Mouse (Mus musculus): Measurements from ENCODE around the gene Psmd4. TPM values are rescaled to one million over a fixed set of nuclear protein-coding genes. Genes with fewer than 3 reads are reported as not detected.
"Not testable (repeated sequence)": the region's sequence is repeated elsewhere in the genome, so short reads cannot be mapped to it uniquely, and the experiment has no call there.

The Psmd4 gene
- total RNA-seq, 2 experiments from 2014 or later = 158 to 160 TPM

- DNase-seq (ENCODE audit: low spot score in 2 of 2) = no peak
- Histone ChIP-seq H3K27ac (no peak overlapping the region), H3K4me3 (no peak overlapping the region)
- no peak for TF ChIP-seq CTCF (conservative IDR thresholded peaks at IDR 0.05)
These were observed 4.1 kb upstream of the Psmd4 start for GRCm38 (mm10) chr3:95046462-95047057.

GRCm38 (mm10) chr3:95043251-95043650, 837 bp upstream of the Psmd4 start:
- Histone ChIP-seq H3K27ac (no peak overlapping the region; the same call in 1 of the 2 replicates), H3K4me3 (no peak overlapping the region)
- DNase-seq (ENCODE audit: low spot score in 2 of 2) = no peak
- TF ChIP-seq CTCF (conservative IDR thresholded peaks at IDR 0.05) = no peak

GRCm38 (mm10) chr3:95042838-95043229, 420 bp upstream of the Psmd4 start:
- H3K27ac ChIP-seq = peak overlapping the region; percentile 91
- DNase-seq (ENCODE audit: low spot score in 2 of 2) = no peak
- no peak for TF ChIP-seq CTCF (conservative IDR thresholded peaks at IDR 0.05)
- peak overlapping the region; percentile 89 for H3K4me3 ChIP-seq

- no peak for TF ChIP-seq CTCF (conservative IDR thresholded peaks at IDR 0.05)
- DNase-seq (ENCODE audit: low spot score in 2 of 2) = no peak
- peak overlapping the region; percentile 89 for H3K4me3 ChIP-seq
- peak overlapping the region; percentile 91 for H3K27ac ChIP-seq
These were observed 789 bp downstream of the Psmd4 start for GRCm38 (mm10) chr3:95041625-95042024.

- Histone ChIP-seq H3K4me3 (no peak overlapping the region), H3K27ac (peak overlapping the region; percentile 21; the same call in 1 of the 2 replicates)
- DNase-seq (ENCODE audit: low spot score in 2 of 2) = no peak
- peak; percentile 62 for TF ChIP-seq CTCF (conservative IDR thresholded peaks at IDR 0.05)
These were observed 12.5 kb downstream of the Psmd4 start for GRCm38 (mm10) chr3:95029953-95030352.

- not testable (repeated sequence) for H3K4me3 ChIP-seq; DNase-seq (ENCODE audit: low spot score in 2 of 2)
- peak overlapping the region; percentile 40; the same call in 1 of the 2 replicates for H3K27ac ChIP-seq
- TF ChIP-seq CTCF (conservative IDR thresholded peaks at IDR 0.05) = peak; percentile 63
These were observed 13.1 kb downstream of the Psmd4 start for GRCm38 (mm10) chr3:95029291-95029827.

GRCm38 (mm10) chr3:95028603-95029002, 13.8 kb downstream of the Psmd4 start:
- TF ChIP-seq CTCF (conservative IDR thresholded peaks at IDR 0.05) = no peak
- no peak for DNase-seq (ENCODE audit: low spot score in 2 of 2)
- peak overlapping the region; percentile 88 for H3K27ac ChIP-seq
- no peak overlapping the region for H3K4me3 ChIP-seq

GRCm38 (mm10) chr3:95027701-95028100, 14.7 kb downstream of the Psmd4 start:
- no peak for TF ChIP-seq CTCF (conservative IDR thresholded peaks at IDR 0.05)
- peak overlapping the region; percentile 88 for H3K27ac ChIP-seq

GRCm38 (mm10) chr3:95027057-95027645, 15.3 kb downstream of the Psmd4 start:
- no peak for TF ChIP-seq CTCF (conservative IDR thresholded peaks at IDR 0.05)

More at GRCm38 (mm10) chr3:95027701-95028100, 14.7 kb downstream of the Psmd4 start:
- peak; percentile 83 to 88 for DNase-seq (ENCODE audit: low spot score in 2 of 2)
- H3K4me3 ChIP-seq = no peak overlapping the region

GRCm38 (mm10) chr3:95025202-95025601, 17.2 kb downstream of the Psmd4 start:
- no peak overlapping the region for H3K4me3 ChIP-seq
- no peak for TF ChIP-seq CTCF (conservative IDR thresholded peaks at IDR 0.05)
- H3K27ac ChIP-seq = peak overlapping the region; percentile 88
- no peak for DNase-seq (ENCODE audit: low spot score in 2 of 2)

More at GRCm38 (mm10) chr3:95027057-95027645, 15.3 kb downstream of the Psmd4 start:
- peak in 1 of 2 experiments; percentile 37 for DNase-seq (ENCODE audit: low spot score in 2 of 2)
- no peak overlapping the region for H3K4me3 ChIP-seq
- H3K27ac ChIP-seq = peak overlapping the region; percentile 88

- TF ChIP-seq CTCF (conservative IDR thresholded peaks at IDR 0.05) = no peak
- H3K27ac ChIP-seq = peak overlapping the region; percentile 88; the same call in 1 of the 2 replicates
- no peak for DNase-seq (ENCODE audit: low spot score in 2 of 2)
These were observed 17.9 kb downstream of the Psmd4 start for GRCm38 (mm10) chr3:95024551-95024950.

GRCm38 (mm10) chr3:95020956-95021355, 21.5 kb downstream of the Psmd4 start:
- not testable (repeated sequence) for H3K27ac ChIP-seq; H3K4me3 ChIP-seq; DNase-seq (ENCODE audit: low spot score in 2 of 2)

More at GRCm38 (mm10) chr3:95024551-95024950, 17.9 kb downstream of the Psmd4 start:
- H3K4me3 ChIP-seq = no peak overlapping the region

GRCm38 (mm10) chr3:95018741-95019140, 23.7 kb downstream of the Psmd4 start:
- no peak for DNase-seq (ENCODE audit: low spot score in 2 of 2)
- no peak for TF ChIP-seq CTCF (conservative IDR thresholded peaks at IDR 0.05)
- no peak overlapping the region for H3K27ac ChIP-seq
- no peak overlapping the region for H3K4me3 ChIP-seq
